Mouse (Mus musculus) myocyte (in vitro differentiated cells): ENCODE measurements at regions not wholly inside any gene's neighbourhood (a gene's known extent, or its start where the extent isn't known, plus 50 kb on each side); places are given as distances from the start of the nearest gene placed in this dataset.

ENCODE experiments used
- H3K27me3 ChIP-seq: one replicate; pipeline ENCODE4 v1.6.1; 2011; ENCODE audit not compliant: control insufficient read depth, insufficient read depth, insufficient read length
- H3K36me3 ChIP-seq: one replicate; pipeline ENCODE4 v1.6.1; 2011; ENCODE audit not compliant: control insufficient read depth, insufficient read depth
- H3K4me2 ChIP-seq: one replicate; pipeline ENCODE4 v1.6.1; 2011; ENCODE audit warnings: low read depth, control low read depth
- H3K4me3 ChIP-seq: one replicate; pipeline ENCODE4 v1.5.1; 2011; ENCODE audit warnings: mild to moderate bottlenecking, control low read depth, moderate library complexity
- H3K79me2 ChIP-seq: one replicate; pipeline ENCODE4 v1.6.1; 2011; ENCODE audit not compliant: control insufficient read depth, insufficient read depth
- H3ac ChIP-seq: one replicate; pipeline ENCODE4 v1.6.1; 2011; ENCODE audit not compliant: control insufficient read depth, insufficient read length
- CEBPB ChIP-seq: IDR thresholded peaks from 2 replicates; pipeline ENCODE4 v1.6.1; 2011; ENCODE audit warnings: mild to moderate bottlenecking, moderate library complexity; ENCODE audit not compliant: poor library complexity, insufficient read depth, severe bottlenecking
- E2F4 ChIP-seq: IDR thresholded peaks from one replicate; pipeline ENCODE4 v1.6.1; 2011; ENCODE audit warnings: mild to moderate bottlenecking, control low read depth, moderate library complexity; ENCODE audit not compliant: insufficient read depth
- MAX ChIP-seq: IDR thresholded peaks from one replicate; pipeline ENCODE4 v1.6.1; 2011; ENCODE audit warnings: low read depth, mild to moderate bottlenecking, control low read depth
- MYOD1 ChIP-seq, 3 experiments: IDR thresholded peaks; one replicate each; pipeline ENCODE4 v1.6.1; 2011; ENCODE audit warnings: control low read depth in 2 of 3, low read depth in 2 of 3, mild to moderate bottlenecking in 2 of 3, moderate library complexity in 1 of 3; ENCODE audit not compliant: insufficient read length in 2 of 3, control insufficient read depth in 1 of 3
- MYOG ChIP-seq, 3 experiments: IDR thresholded peaks; one replicate each; pipeline ENCODE4 v1.6.1; 2011; ENCODE audit warnings: control low read depth in 2 of 3, low read depth in 2 of 3, mild to moderate bottlenecking in 2 of 3; ENCODE audit not compliant: insufficient read length in 2 of 3, control insufficient read depth in 1 of 3, insufficient read depth in 1 of 3
- POLR2A ChIP-seq: IDR thresholded peaks from one replicate; pipeline ENCODE4 v1.6.1; 2011; ENCODE audit warnings: low read depth, mild to moderate bottlenecking, control low read depth, moderate library complexity; ENCODE audit not compliant: insufficient read length
- POLR2AphosphoS2 ChIP-seq: IDR thresholded peaks from one replicate; pipeline ENCODE4 v1.6.1; 2011; ENCODE audit warnings: low read depth, control low read depth; ENCODE audit not compliant: insufficient read length
- REST ChIP-seq: IDR thresholded peaks from one replicate; pipeline ENCODE4 v1.6.1; 2011; ENCODE audit warnings: mild to moderate bottlenecking, control low read depth, moderate library complexity; ENCODE audit not compliant: insufficient read depth, insufficient read length
- SRF ChIP-seq: IDR thresholded peaks from one replicate; pipeline ENCODE4 v1.6.1; 2011; ENCODE audit warnings: low read depth; ENCODE audit not compliant: control insufficient read depth, insufficient read length
- TCF12 ChIP-seq: IDR thresholded peaks from one replicate; pipeline ENCODE4 v1.6.1; 2011; ENCODE audit warnings: mild to moderate bottlenecking, control low read depth; ENCODE audit not compliant: poor library complexity, insufficient read depth, severe bottlenecking
- TCF3 ChIP-seq: IDR thresholded peaks from one replicate; pipeline ENCODE4 v1.6.1; 2011; ENCODE audit warnings: low read depth, control low read depth; ENCODE audit not compliant: insufficient read length

DNA sequence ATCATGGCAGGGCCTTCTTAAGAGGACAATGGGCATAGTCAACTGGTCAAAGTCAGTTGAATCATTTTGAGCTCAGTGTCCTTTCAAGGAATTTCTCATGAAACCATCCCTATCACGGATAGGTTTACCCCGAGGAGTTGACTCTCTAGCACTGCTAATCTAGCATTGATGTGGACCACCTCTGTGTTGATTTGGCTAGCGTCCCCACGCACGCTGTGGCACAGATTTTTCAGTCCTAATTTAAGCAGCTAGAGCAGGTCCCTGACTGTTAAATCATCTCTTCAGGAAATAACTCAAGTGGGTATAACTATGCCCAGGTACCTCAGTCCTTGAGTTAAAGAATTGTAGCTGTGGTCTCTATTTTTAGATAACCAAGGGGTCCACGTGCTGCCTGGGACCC lies 80.0 kb upstream of the Galnt5 start:
- no peaks in the 10 kb centered on the region for H3K36me3 ChIP-seq
- no peak overlapping the region for H3ac ChIP-seq
- TF ChIP-seq CEBPB (no peak), TCF3 (no peak), POLR2AphosphoS2 (no peak), REST (no peak), SRF (no peak), MYOD1 (IDR thresholded peaks at IDR 0.05; ENCODE audit: control insufficient read depth in 1 of 3, insufficient read length in 2 of 3, low read depth in 2 of 3) (no peak), E2F4 (no peak), MAX (no peak)
- no peaks in the 10 kb centered on the region for H3K79me2 ChIP-seq
- no peak overlapping the region for H3K4me2 ChIP-seq
- H3K4me3 ChIP-seq: no peak overlapping the region
- no peaks in the 10 kb centered on the region for H3K27me3 ChIP-seq

- Histone ChIP-seq H3K79me2 (no peaks in the 10 kb centered on the region), H3K27me3 (no peaks in the 10 kb centered on the region), H3K4me2 (no peak overlapping the region), H3K4me3 (no peak overlapping the region), H3ac (no peak overlapping the region), H3K36me3 (no peaks in the 10 kb centered on the region)
- TF ChIP-seq CEBPB (no peak), MYOG (IDR thresholded peaks at IDR 0.05; ENCODE audit: control insufficient read depth in 1 of 3, insufficient read depth in 1 of 3, insufficient read length in 2 of 3, low read depth in 2 of 3) (no peak), POLR2AphosphoS2 (no peak), TCF3 (no peak), MAX (no peak), TCF12 (no peak), SRF (no peak), POLR2A (no peak), MYOD1 (IDR thresholded peaks at IDR 0.05; ENCODE audit: control insufficient read depth in 1 of 3, insufficient read length in 2 of 3, low read depth in 2 of 3) (no peak)
Measured at GRCm38 (mm10) chr2:57919102-57919731, 78.5 kb upstream of the Galnt5 start.

DNA sequence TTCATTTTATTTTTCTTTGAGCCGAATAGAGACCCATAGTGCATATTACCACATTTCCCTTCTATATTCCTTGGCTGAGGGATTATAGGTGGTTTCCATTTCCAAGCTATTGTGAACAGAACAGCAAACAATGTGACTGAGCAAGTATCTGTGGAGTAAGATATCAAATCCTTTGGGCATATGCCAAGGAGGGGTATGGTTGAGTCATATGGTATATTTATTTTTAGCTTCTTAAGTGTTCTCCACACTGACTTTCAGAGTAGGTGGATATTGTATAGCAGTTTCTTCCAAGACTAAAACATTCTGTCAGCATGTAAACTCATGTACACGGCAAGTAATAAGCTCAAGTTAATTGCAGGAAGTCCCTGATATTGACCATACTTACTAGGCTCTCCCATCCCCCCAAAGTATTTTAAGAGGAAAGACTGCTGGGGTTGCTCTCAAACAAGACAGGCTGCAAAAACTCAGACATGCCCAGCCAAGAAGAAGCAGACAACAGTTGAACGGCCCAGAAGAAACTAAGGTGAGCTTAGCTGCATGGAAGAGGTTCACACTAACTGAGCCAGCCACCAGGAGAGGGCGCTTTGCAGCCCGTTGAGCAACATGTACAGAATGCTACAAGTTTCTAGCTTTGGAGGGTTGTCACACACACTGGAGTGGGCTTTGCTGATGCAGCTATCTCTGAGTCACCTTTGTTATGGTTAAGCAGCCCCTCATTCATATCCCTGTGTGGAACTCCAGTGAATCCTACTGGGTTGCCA lies 63.4 kb upstream of the Galnt5 start:
- Histone ChIP-seq H3K36me3 (no peaks in the 10 kb centered on the region), H3ac (no peak overlapping the region), H3K4me3 (no peak overlapping the region), H3K27me3 (no peaks in the 10 kb centered on the region), H3K79me2 (no peaks in the 10 kb centered on the region), H3K4me2 (no peak overlapping the region)
- no peak for TF ChIP-seq MYOD1 (IDR thresholded peaks at IDR 0.05; ENCODE audit: control insufficient read depth in 1 of 3, insufficient read length in 2 of 3, low read depth in 2 of 3)
- TF ChIP-seq E2F4: no peak
- TF ChIP-seq REST: no peak
